Mouse (Mus musculus) liver, adult 2 months (tissue): Measurements from ENCODE around the gene Batf2.

Experiments
- CTCF ChIP-seq: fragments of 200-500 bp; IDR thresholded peaks from 2 replicates; pipeline ENCODE4 v1.5.1; 2011; ENCODE audit warnings: low read depth, low read length, control low read depth
- POLR2A ChIP-seq: fragments of 200-500 bp; IDR thresholded peaks from 2 replicates; pipeline ENCODE4 v1.6.1; 2011; ENCODE audit warnings: low read length, control low read depth; ENCODE audit not compliant: insufficient read depth; ENCODE audit errors: extremely low read depth

GRCm38 (mm10) chr19:6139701-6140100 lies 1.1 kb upstream of the Batf2 start:
- no peak for TF ChIP-seq POLR2A
- no peak for TF ChIP-seq CTCF
